Comparison of ENCODE assay signal across 12 mouse cellular contexts in the genomic region with DNA sequence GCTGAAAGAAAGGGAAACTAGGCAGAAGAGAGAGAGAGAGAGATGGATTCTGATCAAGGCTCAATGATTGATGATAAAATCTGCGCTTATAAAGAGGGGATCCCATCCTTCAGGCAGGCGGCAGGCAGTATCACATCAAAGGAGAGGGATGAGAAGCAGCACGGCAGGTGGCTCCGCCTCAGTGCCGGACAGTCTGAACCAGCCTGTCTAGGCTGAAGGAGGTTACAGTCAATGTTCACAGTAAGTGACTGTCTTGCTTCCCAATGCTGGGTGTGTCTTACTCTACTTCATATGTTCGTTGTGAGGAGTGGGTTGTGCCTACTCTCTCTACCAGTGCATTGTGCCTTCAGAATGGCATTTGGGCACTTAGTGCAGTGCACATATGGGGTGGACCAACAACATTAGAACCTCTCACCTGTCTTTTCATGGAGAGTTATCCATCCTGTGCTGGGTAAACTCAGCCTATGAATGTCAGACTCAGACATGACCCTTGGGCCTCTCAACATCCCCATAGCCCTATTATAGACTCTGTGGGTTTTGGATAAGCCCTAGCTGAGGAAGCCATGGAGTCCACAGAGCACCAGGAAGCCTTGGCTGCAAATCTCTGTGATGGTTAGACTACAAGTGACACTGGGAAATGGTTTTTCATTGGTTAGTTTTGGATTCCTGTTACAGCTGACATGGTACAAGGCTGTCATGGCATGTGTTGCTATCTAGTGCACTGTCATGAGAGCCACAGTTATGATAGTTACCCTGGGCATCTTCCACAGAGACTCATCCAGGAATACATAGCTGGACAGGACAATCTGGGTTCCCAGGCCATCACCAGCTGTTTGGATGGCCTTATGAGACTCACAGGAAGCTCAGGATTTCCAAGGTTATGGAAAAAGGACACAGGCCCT. TPM values are rescaled to one million over a fixed set of nuclear protein-coding genes. Genes with fewer than 3 reads are reported as not detected.
DNase-seq lines count a peak whose midpoint lies in the region; ATAC-seq and TF ChIP-seq lines count a peak whose summit lies in the region.
"Had no signal": no experiment of that assay in that cellular context is flagged by ENCODE, and none has a peak within 500 bp of the region (broad histone marks: within the 10 kb centered on the region; RNA-seq: fewer than 3 reads in every experiment).

No protein-coding gene starts in this region.

- no peaks in the 10 kb centered on the region for H3K4me1 ChIP-seq in forebrain, embryonic 11.5 days (replicated peaks; ENCODE audit: control insufficient read depth, insufficient read depth, low read length)
- H3K4me1 ChIP-seq in forebrain, embryonic 14.5 days (ENCODE audit: control insufficient read depth, insufficient read depth, low read length) = no peaks in the 10 kb centered on the region
- H3K4me1 ChIP-seq in lung, embryonic 14.5 days (ENCODE audit: insufficient read depth) = no peaks in the 10 kb centered on the region
- no peaks in the 10 kb centered on the region for H3K4me1 ChIP-seq in hindbrain, embryonic 16.5 days (ENCODE audit: control insufficient read depth, insufficient read depth, low read depth, low read length)
- no peaks in the 10 kb centered on the region for H3K4me1 ChIP-seq in neural tube, embryonic 14.5 days (ENCODE audit: control insufficient read depth, insufficient read depth, low read length)

- no peak overlapping the region for H3K4me2 ChIP-seq in forebrain, embryonic 11.5 days (ENCODE audit: low read depth, low read length, severe bottlenecking)
- H3K4me2 ChIP-seq in forebrain, embryonic 14.5 days (ENCODE audit: low read length) = no peak overlapping the region
- H3K4me2 ChIP-seq in lung, embryonic 14.5 days = no peak overlapping the region
- no peak overlapping the region for H3K4me2 ChIP-seq in hindbrain, embryonic 16.5 days (ENCODE audit: low read length)
- no peak overlapping the region for H3K4me2 ChIP-seq in neural tube, embryonic 14.5 days (ENCODE audit: low read depth, low read length)

- no peak for TF ChIP-seq CTCF in lung, embryonic 14.5 days (IDR thresholded peaks at IDR 0.05; ENCODE audit: low read depth)

- no peaks in the 10 kb centered on the region for H3K36me3 ChIP-seq in forebrain, embryonic 11.5 days (ENCODE audit: control insufficient read depth, insufficient read depth, low read length)
- H3K36me3 ChIP-seq in forebrain, embryonic 14.5 days (ENCODE audit: control insufficient read depth, insufficient read depth, low read length) = no peaks in the 10 kb centered on the region
- H3K36me3 ChIP-seq in lung, embryonic 14.5 days (ENCODE audit: insufficient read depth) = no peaks in the 10 kb centered on the region
- H3K36me3 ChIP-seq in hindbrain, embryonic 16.5 days (ENCODE audit: control insufficient read depth, insufficient read depth, low read length) = no peaks in the 10 kb centered on the region
- H3K36me3 ChIP-seq in neural tube, embryonic 14.5 days (ENCODE audit: control insufficient read depth, insufficient read depth, low read length) = no peaks in the 10 kb centered on the region
- H3K36me3 ChIP-seq: limb, embryonic 10.5 days had no signal

- 16% methylated on average over 6 of the region's 6 CpGs for WGBS in forebrain, embryonic 11.5 days
- WGBS in forebrain, embryonic 14.5 days = 25% methylated on average over 6 of the region's 6 CpGs
- WGBS in lung, embryonic 14.5 days = 15% methylated on average over 6 of the region's 6 CpGs
- WGBS in hindbrain, embryonic 16.5 days = 11% methylated on average over 6 of the region's 6 CpGs
- WGBS in neural tube, embryonic 14.5 days = 10% methylated on average over 6 of the region's 6 CpGs

- H3K27me3 ChIP-seq in forebrain, embryonic 11.5 days (ENCODE audit: control insufficient read depth, insufficient read depth, low read length) = 0 out of 2 replicates have a peak, but pooled peaks cover 2% of the 10 kb centered on the region
- H3K27me3 ChIP-seq in forebrain, embryonic 14.5 days (replicated peaks; ENCODE audit: control insufficient read depth, insufficient read depth, low read length) = peaks cover 10% of the 10 kb centered on the region
- peaks cover 16% of the 10 kb centered on the region for H3K27me3 ChIP-seq in lung, embryonic 14.5 days (ENCODE audit: insufficient read depth, low read length)
- peaks cover 7% of the 10 kb centered on the region for H3K27me3 ChIP-seq in hindbrain, embryonic 16.5 days (replicated peaks; ENCODE audit: control insufficient read depth, insufficient read depth, low read length)
- H3K27me3 ChIP-seq in neural tube, embryonic 14.5 days (ENCODE audit: control insufficient read depth, insufficient read depth, low read length) = peaks cover 5% of the 10 kb centered on the region

- DNase-seq in forebrain, embryonic 11.5 days (ENCODE audit: low spot score) = no peak
- DNase-seq in forebrain, embryonic 14.5 days (ENCODE audit: low spot score) = no peak
- DNase-seq in lung, embryonic 14.5 days = no peak
- no peak for DNase-seq in lung, postnatal 36 days
- no peak for DNase-seq in ovary, postnatal 10 days (ENCODE audit: low spot score)
- no peak for DNase-seq in cerebellum, adult 11-12 months

- no peak overlapping the region for H3K4me3 ChIP-seq in forebrain, embryonic 11.5 days (ENCODE audit: low read depth, low read length)
- H3K4me3 ChIP-seq in forebrain, embryonic 14.5 days (ENCODE audit: low read depth, low read length) = no peak overlapping the region
- H3K4me3 ChIP-seq in lung, embryonic 14.5 days (ENCODE audit: low read depth, low read length) = no peak overlapping the region
- H3K4me3 ChIP-seq in hindbrain, embryonic 16.5 days (ENCODE audit: low read length) = no peak overlapping the region
- no peak overlapping the region for H3K4me3 ChIP-seq in neural tube, embryonic 14.5 days (ENCODE audit: low read depth, low read length)
- H3K4me3 ChIP-seq: layer of hippocampus, adult 2 months; limb, embryonic 10.5 days had no signal

- ATAC-seq in forebrain, embryonic 11.5 days (replicated peaks; ENCODE audit: low FRiP score) = peak; percentile 53; the same call in 1 of the 2 replicates
- ATAC-seq in forebrain, embryonic 14.5 days = no peak; the same call in 1 of the 2 replicates
- ATAC-seq in lung, embryonic 14.5 days (ENCODE audit: insufficient read depth) = peak; percentile 35; the same call in 1 of the 2 replicates
- peak; percentile 65 for ATAC-seq in hindbrain, embryonic 16.5 days
- peak; percentile 69 for ATAC-seq in neural tube, embryonic 14.5 days (ENCODE audit: low read depth)

- no peak overlapping the region for H3K9ac ChIP-seq in forebrain, embryonic 11.5 days (ENCODE audit: low read length)
- H3K9ac ChIP-seq in forebrain, embryonic 14.5 days (ENCODE audit: low read length) = no peak overlapping the region
- H3K9ac ChIP-seq in lung, embryonic 14.5 days = no peak overlapping the region
- H3K9ac ChIP-seq in hindbrain, embryonic 16.5 days (ENCODE audit: low read depth, low read length) = no peak overlapping the region
- no peak overlapping the region for H3K9ac ChIP-seq in neural tube, embryonic 14.5 days (replicated peaks; ENCODE audit: low read depth, low read length)
- H3K9ac ChIP-seq: liver, postnatal 0 days had no signal

- no peak overlapping the region for H3K27ac ChIP-seq in forebrain, embryonic 11.5 days (ENCODE audit: low read depth, low read length)
- no peak overlapping the region for H3K27ac ChIP-seq in forebrain, embryonic 14.5 days (ENCODE audit: low read depth, low read length)
- no peak overlapping the region for H3K27ac ChIP-seq in lung, embryonic 14.5 days (ENCODE audit: low read depth)
- H3K27ac ChIP-seq in hindbrain, embryonic 16.5 days (ENCODE audit: low read depth, low read length) = no peak overlapping the region
- no peak overlapping the region for H3K27ac ChIP-seq in neural tube, embryonic 14.5 days (ENCODE audit: low read depth, low read length)
- H3K27ac ChIP-seq: layer of hippocampus, adult 2 months; limb, embryonic 10.5 days had no signal

- H3K9me3 ChIP-seq in forebrain, embryonic 11.5 days (ENCODE audit: control insufficient read depth, low read length) = no peaks in the 10 kb centered on the region
- no peaks in the 10 kb centered on the region for H3K9me3 ChIP-seq in forebrain, embryonic 14.5 days (replicated peaks; ENCODE audit: control insufficient read depth, low read length)
- H3K9me3 ChIP-seq in lung, embryonic 14.5 days (ENCODE audit: low read depth, low read length) = no peaks in the 10 kb centered on the region
- H3K9me3 ChIP-seq in hindbrain, embryonic 16.5 days (ENCODE audit: control insufficient read depth, low read length) = no peaks in the 10 kb centered on the region
- H3K9me3 ChIP-seq in neural tube, embryonic 14.5 days (ENCODE audit: control insufficient read depth, low read length) = no peaks in the 10 kb centered on the region
- H3K9me3 ChIP-seq: limb, embryonic 10.5 days had no signal

RNA-seq across cellular contexts. Expression of a gene that starts 31.4 kb away (rescaled TPM):
- polyA plus RNA-seq in forebrain, embryonic 11.5 days (2014; fragmentation: Nextera tagmentation; extraction: Ambion mirVana) = not detected in 2 replicates
- not detected in 2 replicates for polyA plus RNA-seq in forebrain, embryonic 14.5 days (2014; fragmentation: Nextera tagmentation; extraction: Ambion mirVana)
- polyA plus RNA-seq in lung, embryonic 14.5 days (2014; fragmentation: Nextera tagmentation; extraction: Ambion mirVana) = not detected in 2 replicates
- not detected in 2 replicates for polyA plus RNA-seq in hindbrain, embryonic 16.5 days (2015; fragmentation: Nextera tagmentation; extraction: Ambion mirVana)
- not detected in 2 replicates for polyA plus RNA-seq in neural tube, embryonic 14.5 days (2014; fragmentation: Nextera tagmentation; extraction: Ambion mirVana)
- polyA plus RNA-seq: limb, embryonic 10.5 days had no signal

RNA-seq across cellular contexts. Expression of a gene that starts 49.1 kb away (rescaled TPM):
- not detected in 2 replicates for polyA plus RNA-seq in forebrain, embryonic 11.5 days (2014; fragmentation: Nextera tagmentation; extraction: Ambion mirVana)
- polyA plus RNA-seq in forebrain, embryonic 14.5 days (2014; fragmentation: Nextera tagmentation; extraction: Ambion mirVana) = not detected in 2 replicates
- polyA plus RNA-seq in lung, embryonic 14.5 days (2014; fragmentation: Nextera tagmentation; extraction: Ambion mirVana) = not detected in 2 replicates
- not detected in 2 replicates for polyA plus RNA-seq in hindbrain, embryonic 16.5 days (2015; fragmentation: Nextera tagmentation; extraction: Ambion mirVana)
- polyA plus RNA-seq in neural tube, embryonic 14.5 days (2014; fragmentation: Nextera tagmentation; extraction: Ambion mirVana) = not detected in 2 replicates
- polyA plus RNA-seq: limb, embryonic 10.5 days; liver, postnatal 0 days; thymus, adult 2 months had no signal
